Mouse (Mus musculus): ENCODE measurements around the gene Gm17387.

DNA sequence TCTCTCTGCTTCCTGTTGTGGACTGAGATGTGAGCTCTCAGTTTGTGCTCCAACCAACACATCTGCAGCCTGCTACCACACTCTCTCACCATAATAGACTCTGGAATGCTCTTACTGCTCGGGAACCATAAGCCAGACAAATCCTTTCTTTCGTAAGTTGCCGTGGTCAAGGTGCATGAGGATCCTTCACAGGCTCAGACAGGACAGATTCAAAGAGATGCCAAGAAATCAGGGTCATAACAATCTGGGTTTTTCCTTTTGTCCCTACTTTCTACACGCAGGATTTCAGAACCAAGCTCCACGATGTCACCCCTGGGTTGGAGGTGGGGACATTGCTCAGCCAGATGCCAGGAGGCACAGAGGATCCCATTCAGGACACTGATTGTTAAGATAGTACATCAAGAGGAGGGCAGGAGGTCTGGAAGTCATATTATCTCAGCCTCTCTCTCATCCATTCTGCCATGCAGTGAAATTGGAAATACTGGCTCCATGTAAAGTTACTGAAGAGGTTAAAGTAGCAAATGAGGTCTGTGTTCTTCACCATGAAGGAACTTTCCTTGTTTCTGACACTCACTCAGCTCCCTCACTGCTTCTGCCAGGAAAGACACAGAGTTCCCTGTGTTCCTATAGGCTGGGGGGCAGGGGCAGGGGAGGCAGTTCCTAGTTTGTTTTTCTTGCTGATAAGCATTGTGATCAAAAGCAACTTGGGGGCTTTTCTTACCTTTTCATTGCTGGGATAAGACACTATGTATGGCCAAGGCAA is 25.5 kb upstream of the Gm17387 start:
- TF ChIP-seq POLR2A (IDR thresholded peaks at IDR 0.05; ENCODE audit: extremely low read depth, insufficient read depth, low read length) (no peak), CTCF (IDR thresholded peaks at IDR 0.05; ENCODE audit: low read depth, low read length) (no peak)

Data from liver, adult 2 months (tissue).